Mouse (Mus musculus): ENCODE measurements at regions not wholly inside any gene's neighbourhood (a gene's known extent, or its start where the extent isn't known, plus 50 kb on each side); places are given as distances from the start of the nearest gene placed in this dataset.

GRCm38 (mm10) chr9:97189646-97190045 lies 78.7 kb upstream of the Slc25a36 start:
- TF ChIP-seq CTCF (conservative IDR thresholded peaks at IDR 0.05; ENCODE audit: insufficient read depth, insufficient read length, low read depth, low read length) (no peak), POLR2A (IDR thresholded peaks at IDR 0.05; ENCODE audit: low read depth, low read length) (no peak)

Data from kidney, adult 2 months (tissue).